Mouse (Mus musculus) small intestine, adult 10 weeks (tissue): Measurements from ENCODE around the gene Gm21863. TPM values are rescaled to one million over a fixed set of nuclear protein-coding genes. Genes with fewer than 3 reads are reported as not detected.

ENCODE experiments used
- polyA plus RNA-seq: library from polyadenylated mRNA; stranded (reverse); fragments of 350-450 nt; fragmentation: Illumina TruSeq; extraction: RNeasy Lipid Tissue Mini Kit (QIAGEN cat#74804); gene quantifications from one replicate; pipeline ENCODE4 v1.2.3, GENCODE M21; 2014; ENCODE audit warnings: low replicate concordance

The Gm21863 gene
- not detected for polyA plus RNA-seq

DNA sequence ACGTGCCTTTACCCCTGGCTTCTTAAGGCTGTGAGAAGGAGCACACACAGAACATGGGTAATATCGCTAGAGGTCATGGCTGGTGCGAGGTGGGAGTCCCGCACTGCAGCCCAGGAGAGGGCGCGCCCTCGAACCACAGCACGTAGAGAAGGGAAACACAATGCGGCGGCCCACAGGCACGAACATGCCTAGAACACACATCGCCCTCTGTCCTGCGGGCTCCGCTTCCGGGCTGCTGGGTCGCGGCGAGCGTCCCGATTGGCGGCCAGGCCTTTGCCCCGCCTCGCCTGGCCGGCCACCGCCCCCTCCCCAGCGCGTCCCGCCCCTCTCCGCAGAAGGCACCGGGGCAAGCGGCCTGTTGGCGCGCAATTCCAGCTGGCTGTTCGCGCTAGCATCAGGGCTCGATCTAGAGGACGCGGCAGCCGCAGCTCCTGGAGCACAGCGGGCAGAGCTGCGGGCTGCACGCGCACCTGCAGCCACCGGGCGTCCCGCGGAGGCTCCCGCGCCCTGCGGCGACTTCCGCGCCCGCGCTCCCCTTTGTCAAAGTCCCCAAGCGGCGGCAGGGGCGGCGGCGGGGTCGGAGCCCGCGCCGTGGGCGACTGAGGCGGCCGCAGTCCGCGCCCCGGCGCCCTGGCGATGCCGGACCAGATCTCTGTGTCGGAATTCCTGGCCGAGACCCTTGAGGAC is at the start of gene Gm21863:
TSS of gene Gm21863 (plus strand) at position 637 of the 687 bp plus-strand sequence.

